Mouse (Mus musculus) CH12.LX (cell line): ENCODE data around the gene Npas3. TPM values are rescaled to one million over a fixed set of nuclear protein-coding genes. Genes with fewer than 3 reads are reported as not detected.

ENCODE experiments used
- DNase-seq: peaks from one replicate; pipeline ENCODE4 v3.0.0-alpha.2; 2013; ENCODE audit errors: extremely low read depth
- H3K27ac ChIP-seq: 2 replicates; pipeline ENCODE4 v1.5.1; 2012; ENCODE audit warnings: low read depth, mild to moderate bottlenecking, control low read depth, moderate library complexity; ENCODE audit not compliant: insufficient read depth
- H3K27me3 ChIP-seq: replicated peaks from 2 replicates; pipeline ENCODE3; 2012; ENCODE audit warnings: inconsistent platforms
- H3K36me3 ChIP-seq, 2 experiments: replicated peaks in 1 of 2; 2 replicates each; pipeline versions ENCODE3 to v1.6.1; 2012; ENCODE audit warnings: inconsistent platforms in 1 of 2, low read length in 1 of 2, mild to moderate bottlenecking in 1 of 2, mixed read lengths in 1 of 2, moderate library complexity in 1 of 2; ENCODE audit not compliant: control insufficient read depth in 1 of 2, insufficient read depth in 1 of 2
- H3K4me1 ChIP-seq, 2 experiments: 2 replicates each; pipeline ENCODE4 v1.6.1; 2012; ENCODE audit warnings: inconsistent platforms in 1 of 2, moderate library complexity in 1 of 2; ENCODE audit not compliant: insufficient read depth in 2 of 2, control insufficient read depth in 1 of 2
- H3K4me2 ChIP-seq: 2 replicates; pipeline ENCODE4 v1.6.1; 2012; ENCODE audit warnings: low read depth, mild to moderate bottlenecking, control low read depth; ENCODE audit not compliant: poor library complexity, insufficient read depth, severe bottlenecking
- H3K4me3 ChIP-seq, 3 experiments: fragments of 150-350 bp in 1 of 3; sonication (generic) in 1 of 3; replicated peaks in 1 of 3; 2 replicates each; pipeline versions ENCODE3 to v1.5.1; 2011 to 2012; ENCODE audit warnings: low read depth in 2 of 3, low read length in 2 of 3, mild to moderate bottlenecking in 2 of 3, moderate library complexity in 2 of 3, control low read depth in 1 of 3, improper control_type of control experiment in 1 of 3, inconsistent platforms in 1 of 3, mixed read lengths in 1 of 3; ENCODE audit not compliant: poor library complexity in 1 of 3
- H3K79me2 ChIP-seq: replicated peaks from 2 replicates; pipeline ENCODE4 v1.6.1; 2012; ENCODE audit warnings: mild to moderate bottlenecking, moderate library complexity; ENCODE audit not compliant: control insufficient read depth, poor library complexity, insufficient read depth, severe bottlenecking; ENCODE audit errors: extremely low read depth
- H3K9ac ChIP-seq: 2 replicates; pipeline ENCODE4 v1.6.1; 2012; ENCODE audit warnings: low read depth, mild to moderate bottlenecking, control low read depth, moderate library complexity; ENCODE audit not compliant: insufficient read depth
- H3K9me3 ChIP-seq: replicated peaks from 2 replicates; pipeline ENCODE3; 2012; ENCODE audit warnings: low read length, inconsistent platforms, mixed read lengths
- CHD1 ChIP-seq: IDR thresholded peaks from 2 replicates; pipeline ENCODE4 v1.6.1; 2012; ENCODE audit warnings: low read depth, low read length, improper control_type of control experiment, inconsistent platforms
- CHD2 ChIP-seq: IDR thresholded peaks from 2 replicates; pipeline ENCODE4 v1.6.1; 2011; ENCODE audit warnings: low read length, improper control_type of control experiment
- CTCF ChIP-seq, 2 experiments: IDR thresholded peaks in 1 of 2; conservative IDR thresholded peaks in 1 of 2; 2 replicates each; pipeline ENCODE4 v1.5.1; 2011 to 2012; ENCODE audit warnings: low read depth in 2 of 2, low read length in 2 of 2, improper control_type of control experiment in 1 of 2, inconsistent platforms in 1 of 2, mild to moderate bottlenecking in 1 of 2, moderate library complexity in 1 of 2
- ELF1 ChIP-seq: IDR thresholded peaks from 2 replicates; pipeline ENCODE4 v1.6.1; 2014; ENCODE audit warnings: low read depth, mild to moderate bottlenecking, inconsistent platforms, low read length, improper control_type of control experiment
- EP300 ChIP-seq: IDR thresholded peaks from 2 replicates; pipeline ENCODE4 v1.6.1; 2011; ENCODE audit warnings: low read length, improper control_type of control experiment
- ETS1 ChIP-seq: conservative IDR thresholded peaks from 2 replicates; pipeline ENCODE4 v1.6.1; 2012; ENCODE audit warnings: low read depth, mild to moderate bottlenecking, inconsistent platforms, low read length, improper control_type of control experiment, moderate library complexity
- HCFC1 ChIP-seq: IDR thresholded peaks from 2 replicates; pipeline ENCODE4 v1.6.1; 2012; ENCODE audit warnings: low read depth, mild to moderate bottlenecking, inconsistent platforms, low read length, improper control_type of control experiment
- JUN ChIP-seq: IDR thresholded peaks from 2 replicates; pipeline ENCODE4 v1.6.1; 2011; ENCODE audit warnings: low read depth, mild to moderate bottlenecking, low read length, improper control_type of control experiment, moderate library complexity; ENCODE audit not compliant: insufficient read depth
- JUND ChIP-seq: conservative IDR thresholded peaks from 2 replicates; pipeline ENCODE4 v1.6.1; 2011; ENCODE audit warnings: low read depth, low read length, improper control_type of control experiment
- MAFK ChIP-seq: IDR thresholded peaks from 2 replicates; pipeline ENCODE4 v1.6.1; 2011; ENCODE audit warnings: low read length, improper control_type of control experiment; ENCODE audit not compliant: insufficient replicate concordance
- MAX ChIP-seq: IDR thresholded peaks from 2 replicates; pipeline ENCODE4 v1.6.1; 2011; ENCODE audit warnings: low read length, improper control_type of control experiment
- MEF2A ChIP-seq: IDR thresholded peaks from 2 replicates; pipeline ENCODE4 v1.6.1; 2014; ENCODE audit warnings: low read depth, mild to moderate bottlenecking, inconsistent platforms, low read length, improper control_type of control experiment, borderline replicate concordance
- MXI1 ChIP-seq: IDR thresholded peaks from 2 replicates; pipeline ENCODE4 v1.6.1; 2011; ENCODE audit warnings: mild to moderate bottlenecking, low read depth, low read length, improper control_type of control experiment
- MYC ChIP-seq: IDR thresholded peaks from 2 replicates; pipeline ENCODE4 v1.6.1; 2011; ENCODE audit warnings: low read depth, mild to moderate bottlenecking, improper control_type of control experiment, low read length
- PAX5 ChIP-seq: IDR thresholded peaks from 2 replicates; pipeline ENCODE4 v1.6.1; 2012; ENCODE audit warnings: low read length, inconsistent platforms, mixed read lengths
- POLR2A ChIP-seq: IDR thresholded peaks from 2 replicates; pipeline ENCODE4 v1.6.1; 2011; ENCODE audit warnings: low read depth, mild to moderate bottlenecking, improper control_type of control experiment, low read length
- RAD21 ChIP-seq: IDR thresholded peaks from 2 replicates; pipeline ENCODE4 v1.6.1; 2011; ENCODE audit warnings: low read depth, mild to moderate bottlenecking, low read length, improper control_type of control experiment, moderate library complexity
- RCOR1 ChIP-seq: conservative IDR thresholded peaks from 2 replicates; pipeline ENCODE4 v1.6.1; 2012; ENCODE audit warnings: low read depth, mild to moderate bottlenecking, inconsistent platforms, low read length, improper control_type of control experiment
- TBP ChIP-seq: conservative IDR thresholded peaks from 2 replicates; pipeline ENCODE4 v1.6.1; 2011; ENCODE audit warnings: low read depth, low read length, improper control_type of control experiment
- USF1 ChIP-seq: IDR thresholded peaks from 2 replicates; pipeline ENCODE4 v1.6.1; 2014; ENCODE audit warnings: low read depth, mild to moderate bottlenecking, inconsistent platforms, low read length, improper control_type of control experiment
- USF2 ChIP-seq: conservative IDR thresholded peaks from 2 replicates; pipeline ENCODE4 v1.6.1; 2011; ENCODE audit warnings: low read depth, low read length, improper control_type of control experiment
- ZC3H11A ChIP-seq: IDR thresholded peaks from 2 replicates; pipeline ENCODE4 v1.6.1; 2012; ENCODE audit warnings: low read depth, mild to moderate bottlenecking, inconsistent platforms, low read length, improper control_type of control experiment
- ZMIZ1 ChIP-seq: IDR thresholded peaks from 2 replicates; pipeline ENCODE4 v1.6.1; 2012; ENCODE audit warnings: low read depth, mild to moderate bottlenecking, inconsistent platforms, low read length, improper control_type of control experiment
- dilution Hi-C: fragments of 300-500 bp; cut with MboI; formaldehyde crosslinking; loops from 2 replicates; pipeline ENCODE4 v1.14.3; 2020; ENCODE audit warnings: low sequenced_read_pairs; ENCODE audit not compliant: extremely low pct_unique_long_range_greater_than_20kb, extremely low pct_ligation_motif_present
- in situ Hi-C: fragments of 300-500 bp; cut with MboI; formaldehyde crosslinking; loops from 3 replicates; pipeline ENCODE4 v1.14.3; 2019; ENCODE audit warnings: low sequenced_read_pairs, low pct_ligation_motif_present, low pct_unique_long_range_greater_than_20kb, mixed read lengths
- polyA plus RNA-seq: library from polyadenylated mRNA; unstranded; fragments of >175 nt; gene quantifications from 2 replicates; pipeline ENCODE4 v1.2.1, GENCODE M21; 2012; ENCODE audit warnings: low read depth; ENCODE audit not compliant: insufficient read length
- total RNA-seq, 2 experiments: library from RNA; depleted of rRNA; stranded (reverse); fragments of 300-350 nt in 1 of 2; fragments of >200 nt in 1 of 2; gene quantifications; 2 replicates each; pipeline ENCODE4 v1.2.3; 2012 to 2014

The Npas3 gene
- total and polyA plus RNA-seq, 3 experiments = 0.13 TPM; not detected in 1

GRCm38 (mm10) chr12:53327653-53328188 is 79.2 kb downstream of the Npas3 start:
- no peaks in the 10 kb centered on the region for H3K36me3 ChIP-seq
- dilution Hi-C loops = no loop called here

GRCm38 (mm10) chr12:53328257-53328736 is 79.8 kb downstream of the Npas3 start:
- Histone ChIP-seq H3K4me1 (no peaks in the 10 kb centered on the region), H3K27ac (no peak overlapping the region), H3K9me3 (no peaks in the 10 kb centered on the region), H3K4me2 (no peak overlapping the region), H3K79me2 (no peaks in the 10 kb centered on the region), H3K36me3 (no peaks in the 10 kb centered on the region), H3K9ac (no peak overlapping the region), H3K27me3 (no peaks in the 10 kb centered on the region), H3K4me3 (no peak overlapping the region)
- TF ChIP-seq MXI1 = no peak
- no peak for TF ChIP-seq CHD2
- TF ChIP-seq ETS1 = no peak
- no peak for TF ChIP-seq MAX
- TF ChIP-seq EP300 = no peak
- no peak for TF ChIP-seq JUN
- no peak for TF ChIP-seq MEF2A
- no peak for TF ChIP-seq ELF1
- no peak for TF ChIP-seq JUND
- no peak for TF ChIP-seq MAFK
- TF ChIP-seq RCOR1 = no peak
- TF ChIP-seq ZMIZ1 = no peak
- no peak for TF ChIP-seq CTCF (conservative IDR thresholded peaks at IDR 0.05 in 1 of 2, IDR thresholded peaks at IDR 0.05 in 1 of 2; ENCODE audit: low read depth in 2 of 2, low read length in 2 of 2)
- no peak for TF ChIP-seq CHD1
- no peak for TF ChIP-seq RAD21
- TF ChIP-seq MYC = no peak
- no peak for TF ChIP-seq USF1
- no peak for TF ChIP-seq TBP
- in situ Hi-C loops (no loop called here), dilution Hi-C loops (no loop called here)
- no peak for DNase-seq

More at GRCm38 (mm10) chr12:53327653-53328188, 79.2 kb downstream of the Npas3 start:
- Histone ChIP-seq H3K9me3 (no peaks in the 10 kb centered on the region), H3K27ac (no peak overlapping the region), H3K4me2 (no peak overlapping the region), H3K27me3 (no peaks in the 10 kb centered on the region), H3K9ac (no peak overlapping the region), H3K4me3 (no peak overlapping the region), H3K79me2 (no peaks in the 10 kb centered on the region), H3K4me1 (no peaks in the 10 kb centered on the region)
- no peak for DNase-seq
- in situ Hi-C loops = no loop called here
- TF ChIP-seq CTCF (conservative IDR thresholded peaks at IDR 0.05 in 1 of 2, IDR thresholded peaks at IDR 0.05 in 1 of 2; ENCODE audit: low read depth in 2 of 2, low read length in 2 of 2) (no peak), CHD1 (no peak), USF2 (no peak), MAFK (no peak), POLR2A (no peak), PAX5 (no peak), JUND (no peak), HCFC1 (no peak), ZC3H11A (no peak)
